1 mouse cellular context compared by ENCODE assay signal in the genomic region with DNA sequence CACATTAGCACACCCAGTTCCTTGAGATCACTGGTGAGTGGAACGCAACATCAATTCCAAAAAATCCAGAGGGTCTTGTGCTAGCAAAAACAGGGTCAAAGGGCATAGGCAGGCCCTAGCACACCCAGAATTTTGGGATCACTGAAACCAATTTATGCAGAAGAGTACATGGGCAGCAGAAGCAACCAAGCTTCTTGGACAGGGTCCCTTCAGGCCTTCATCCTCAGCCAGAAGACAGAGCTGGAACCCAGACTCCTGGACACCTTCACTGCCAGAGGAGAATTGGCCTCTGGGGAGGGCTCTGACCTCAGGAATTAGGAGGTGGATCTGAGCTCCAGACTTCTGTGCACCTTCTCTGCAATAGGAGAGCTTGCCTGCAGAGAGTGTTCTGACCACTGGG. TPM values are rescaled to one million over a fixed set of nuclear protein-coding genes. Genes with fewer than 3 reads are reported as not detected.
"Had no signal": no experiment of that assay in that cellular context is flagged by ENCODE, and none has a peak within 500 bp of the region (broad histone marks: within the 10 kb centered on the region; RNA-seq: fewer than 3 reads in every experiment).

No protein-coding gene starts in this region.

RNA-seq across cellular contexts. Expression of gene Gm14403, which starts 16.0 kb away (rescaled TPM):
- polyA plus RNA-seq: small intestine, adult 2 months had no signal
